Mouse (Mus musculus): ENCODE measurements around the gene Thoc5.

Thoc5 gene

DNA sequence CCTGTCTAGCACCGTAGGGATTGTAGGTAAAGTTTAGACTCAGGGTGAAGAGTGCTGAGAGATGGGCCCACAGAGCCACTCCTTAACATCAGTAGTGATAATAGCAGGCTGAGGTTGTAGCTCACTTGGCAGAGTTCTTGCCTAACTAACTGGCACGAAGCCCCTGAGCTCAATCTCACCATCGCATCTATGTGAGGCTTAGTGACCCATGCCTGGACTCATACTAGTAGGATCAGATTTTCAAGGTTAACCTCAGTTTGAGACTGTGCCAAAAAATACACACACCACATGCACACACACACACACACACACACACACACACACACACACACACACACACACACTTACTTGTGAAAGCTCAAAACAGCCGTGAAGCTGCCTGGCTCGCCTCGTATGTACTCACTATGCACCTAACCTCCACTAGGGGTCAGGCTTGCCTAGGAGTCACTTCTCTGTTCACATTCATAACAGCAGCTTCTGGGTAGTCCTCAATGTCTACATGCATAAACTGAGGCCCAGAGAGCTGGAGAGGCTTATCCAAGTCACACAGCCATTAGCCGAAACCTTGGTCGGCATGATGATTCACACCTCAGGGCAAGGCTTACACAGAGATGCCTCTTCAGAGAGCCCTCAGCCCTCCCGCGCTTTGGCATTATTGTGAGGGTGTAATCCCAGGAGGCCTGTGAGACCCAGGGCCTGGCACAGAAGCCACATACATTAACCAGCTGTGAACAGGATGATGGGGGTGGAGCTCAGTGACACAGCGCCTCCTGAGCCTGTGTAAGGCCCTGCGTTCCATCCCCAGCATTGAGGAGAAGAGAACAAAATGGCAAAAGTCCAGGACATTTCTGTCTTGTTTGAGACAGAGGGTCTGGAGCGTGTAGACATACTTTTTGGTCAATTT is 78.1 kb downstream of the Thoc5 start:
- peak; percentile 20 to 52 for DNase-seq (ENCODE audit: low read depth in 2 of 2, low spot score in 2 of 2)

DNA sequence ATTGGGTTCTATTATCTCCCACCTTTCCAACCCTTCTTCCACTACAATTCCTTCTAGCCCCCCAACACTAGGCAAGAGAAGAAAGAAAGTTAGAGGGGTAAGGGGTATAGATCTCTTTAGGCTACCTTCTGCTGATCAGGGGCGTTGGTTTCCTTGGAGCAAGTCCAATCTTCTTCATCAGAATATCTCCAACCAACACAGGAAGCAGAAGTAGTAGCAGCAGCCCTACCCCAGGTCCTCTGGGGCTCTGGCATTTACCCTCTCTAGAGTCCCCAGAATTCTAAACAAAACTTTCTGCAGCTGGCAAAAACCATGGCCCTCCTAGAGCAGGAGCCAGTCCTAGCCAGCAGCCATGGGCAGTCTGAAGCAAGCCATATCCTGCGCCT is 78.7 kb downstream of the Thoc5 start:
- DNase-seq (ENCODE audit: low read depth in 2 of 2, low spot score in 2 of 2) = no peak

DNA sequence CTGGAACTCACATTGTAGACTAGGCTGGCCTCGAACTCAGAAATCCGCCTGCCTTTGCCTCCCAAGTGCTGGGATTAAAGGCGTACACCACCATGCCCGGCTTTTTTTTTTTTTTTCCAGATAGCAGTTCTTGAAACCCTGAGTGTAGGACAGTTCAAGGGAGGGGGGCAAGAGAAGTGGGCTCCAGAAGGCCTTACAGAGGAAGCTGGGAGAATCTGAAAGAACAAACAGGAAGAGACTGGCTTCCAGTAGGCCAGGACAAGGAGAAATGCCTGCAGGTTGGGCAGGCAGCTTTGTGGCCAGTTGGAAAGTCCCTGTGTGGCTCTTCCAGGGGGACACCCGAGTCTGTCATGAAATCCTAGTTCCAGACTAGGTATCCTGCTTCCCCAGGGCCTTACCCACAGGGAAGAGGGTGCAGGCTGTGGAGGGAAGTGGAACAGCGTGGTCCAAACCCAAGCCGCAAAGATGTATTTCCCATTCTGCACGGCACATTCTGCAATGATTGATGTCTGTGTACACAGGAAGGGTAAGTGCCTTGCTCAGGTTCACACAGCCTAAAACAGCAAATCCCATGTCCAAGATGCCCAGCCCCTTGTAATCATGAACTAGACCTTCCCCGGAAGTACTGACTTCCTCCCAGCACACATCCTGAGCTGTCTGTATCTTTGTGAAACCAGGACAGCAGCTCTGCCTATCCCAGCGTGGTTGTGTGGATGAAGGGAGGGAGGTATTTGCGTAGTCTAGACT is 79.4 kb downstream of the Thoc5 start:
- no peak for DNase-seq (ENCODE audit: low read depth in 2 of 2, low spot score in 2 of 2)

DNA sequence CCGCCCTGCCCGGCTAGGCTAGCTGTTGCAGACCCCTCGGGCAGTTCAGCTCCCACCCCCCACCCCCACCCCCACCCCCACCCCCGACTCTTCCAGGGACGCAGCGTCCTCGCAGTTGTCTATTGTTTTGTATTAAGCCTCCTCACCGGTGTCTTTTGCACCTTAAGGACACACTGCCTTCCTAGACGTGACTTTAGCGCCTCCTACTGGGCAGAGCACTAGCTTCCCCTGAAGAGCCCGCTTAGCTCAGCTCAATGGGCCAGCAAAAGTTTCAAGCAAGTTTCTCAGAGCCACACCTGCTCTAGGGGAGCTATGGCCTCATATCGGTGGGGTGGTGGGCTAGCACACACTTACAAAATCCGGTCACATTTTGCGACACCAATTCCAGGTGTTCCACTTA is 80.5 kb downstream of the Thoc5 start:
- peak; percentile 70 to 74 for DNase-seq (ENCODE audit: low read depth in 2 of 2, low spot score in 2 of 2)
